Mouse (Mus musculus): ENCODE data around the gene Ttc30a2. TPM values are rescaled to one million over a fixed set of nuclear protein-coding genes. Genes with fewer than 3 reads are reported as not detected.
"Not testable (repeated sequence)": the region's sequence is repeated elsewhere in the genome, so short reads cannot be mapped to it uniquely, and the experiment has no call there.

The Ttc30a2 gene
- 0.35 and 0.43 TPM in 2 replicates for polyA plus RNA-seq (2015; fragmentation: Nextera tagmentation; extraction: Ambion mirVana)

DNA sequence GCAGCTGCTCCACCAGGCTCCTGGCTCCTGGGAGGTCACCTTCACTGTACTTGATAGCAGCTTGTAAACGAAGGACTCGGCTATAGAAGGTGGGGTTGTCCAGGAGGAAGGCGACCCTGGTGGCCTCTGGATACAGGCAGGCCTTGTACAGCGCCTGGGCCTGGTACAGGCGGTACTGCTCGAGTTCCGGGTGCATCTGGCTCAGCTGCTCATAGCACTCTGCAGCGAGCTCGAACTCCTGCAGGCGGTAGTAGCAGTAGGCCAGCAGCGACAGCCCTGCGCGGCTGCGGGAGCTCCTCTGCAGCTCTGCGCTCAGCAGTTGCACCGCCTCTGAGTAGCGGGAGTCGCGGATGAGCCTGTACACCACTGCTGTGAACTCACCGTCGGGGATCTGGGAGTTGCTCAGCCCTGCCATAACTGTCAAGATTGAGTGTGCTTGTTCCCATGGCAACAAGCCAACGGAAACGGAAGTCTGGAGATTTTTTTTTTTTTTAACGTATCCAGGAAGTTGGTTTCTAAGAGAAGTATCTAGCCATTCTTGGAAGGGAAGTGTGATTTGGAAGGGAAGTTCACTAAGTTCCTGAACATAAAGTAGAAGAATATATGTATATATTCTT lies at the start of gene Ttc30a2:
Gene Ttc30a2, minus strand, starts transcription at position 419 of the 617 bp plus-strand sequence.
- WGBS, result 29% methylated on average over 22 of the region's 24 CpGs
- not testable (repeated sequence) for H3K36me3 ChIP-seq; H3K4me3 ChIP-seq (replicated peaks); H3K9ac ChIP-seq; ATAC-seq (ENCODE audit: insufficient number of reproducible peaks, low FRiP score, low TSS enrichment, low read depth); H3K27ac ChIP-seq (replicated peaks); H3K9me3 ChIP-seq (replicated peaks); H3K4me1 ChIP-seq; H3K4me2 ChIP-seq (replicated peaks); H3K27me3 ChIP-seq

GRCm38 (mm10) chr2:76016890-76017289 lies 38.9 kb upstream of the Ttc30a2 start:
- Histone ChIP-seq H3K27ac (replicated peaks) (no peak overlapping the region), H3K4me1 (no peaks in the 10 kb centered on the region), H3K9ac (no peak overlapping the region), H3K9me3 (replicated peaks) (no peaks in the 10 kb centered on the region), H3K4me3 (replicated peaks) (no peak overlapping the region), H3K4me2 (replicated peaks) (no peak overlapping the region), H3K27me3 (no peaks in the 10 kb centered on the region), H3K36me3 (no peaks in the 10 kb centered on the region)
- no peak for ATAC-seq (ENCODE audit: insufficient number of reproducible peaks, low FRiP score, low TSS enrichment, low read depth)
- WGBS, result 12% methylated on average over 7 of the region's 7 CpGs

DNA sequence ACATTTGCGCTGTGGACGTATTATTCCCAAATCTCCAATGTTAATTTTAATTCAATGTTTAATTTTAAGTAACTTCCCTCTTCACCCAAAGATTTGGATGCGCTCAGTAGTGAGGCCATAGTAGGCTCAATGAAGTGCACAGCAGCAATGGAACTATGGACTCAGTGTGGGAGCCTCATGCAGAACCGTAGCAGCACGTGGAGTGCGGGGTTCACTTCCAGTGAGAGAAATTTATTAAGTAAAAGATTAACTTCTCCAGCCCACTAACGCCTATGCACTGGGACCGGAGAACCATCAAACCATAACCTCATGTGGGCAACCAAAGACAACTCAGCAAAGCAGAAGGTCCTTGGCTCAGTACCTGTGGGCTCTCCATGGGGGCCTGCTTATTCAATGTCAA lies 38.2 kb upstream of the Ttc30a2 start:
- 88% methylated on average over 8 of the region's 8 CpGs for WGBS

DNA sequence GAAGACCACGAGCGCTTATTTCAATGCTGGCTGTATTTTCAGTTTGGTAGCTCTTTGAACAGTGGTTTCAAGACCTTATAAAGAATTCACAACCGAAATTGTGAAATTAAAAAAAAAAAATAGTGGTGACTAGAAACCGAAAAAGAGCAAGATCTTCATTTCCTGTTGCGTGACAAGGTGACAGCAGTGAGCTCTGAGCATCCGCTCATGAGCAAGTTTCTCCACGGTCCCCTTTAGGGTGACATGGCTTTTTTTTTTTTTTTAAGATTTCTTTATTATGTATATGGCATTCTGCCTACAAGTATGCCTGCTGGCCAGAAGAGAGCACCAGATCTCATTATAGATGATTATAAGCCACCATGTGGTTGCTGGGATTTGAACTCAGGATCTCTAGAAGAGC lies 37.5 kb upstream of the Ttc30a2 start:
- WGBS, result 93% methylated on average over 7 of the region's 7 CpGs
- no peak overlapping the region for H3K4me3 ChIP-seq (replicated peaks)

More for the DNA sequence above, 38.2 kb upstream of the Ttc30a2 start:
- H3K9ac ChIP-seq, result no peak overlapping the region
- no peak overlapping the region for H3K4me2 ChIP-seq (replicated peaks)
- no peak for ATAC-seq (ENCODE audit: insufficient number of reproducible peaks, low FRiP score, low TSS enrichment, low read depth)
- no peaks in the 10 kb centered on the region for H3K27me3 ChIP-seq
- no peaks in the 10 kb centered on the region for H3K4me1 ChIP-seq
- H3K4me3 ChIP-seq (replicated peaks), result no peak overlapping the region
- H3K9me3 ChIP-seq (replicated peaks), result no peaks in the 10 kb centered on the region
- no peak overlapping the region for H3K27ac ChIP-seq (replicated peaks)
- H3K36me3 ChIP-seq, result no peaks in the 10 kb centered on the region

DNA sequence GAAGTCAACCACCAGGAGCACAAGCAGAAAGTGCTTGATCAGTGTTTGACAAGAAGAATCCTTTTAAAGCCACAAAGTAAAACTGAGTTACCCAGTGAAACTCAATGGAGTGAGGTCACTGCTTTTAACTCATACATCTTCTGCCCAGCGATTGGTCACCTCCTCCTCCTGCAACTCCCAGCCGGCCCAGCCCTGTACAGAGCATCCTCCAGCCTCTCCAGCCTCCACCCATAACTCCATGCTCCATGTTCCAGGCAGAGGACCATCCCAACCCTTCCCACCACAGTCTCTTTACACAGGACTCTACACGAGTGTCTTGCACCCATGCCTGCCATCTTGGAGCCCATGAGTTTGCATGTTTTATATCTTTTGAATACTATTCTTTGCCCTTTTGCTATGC lies 36.7 kb upstream of the Ttc30a2 start:
- Histone ChIP-seq H3K27ac (replicated peaks) (no peak overlapping the region), H3K27me3 (no peaks in the 10 kb centered on the region), H3K4me1 (no peaks in the 10 kb centered on the region), H3K9me3 (replicated peaks) (no peaks in the 10 kb centered on the region), H3K4me3 (replicated peaks) (no peak overlapping the region), H3K9ac (no peak overlapping the region), H3K4me2 (replicated peaks) (no peak overlapping the region), H3K36me3 (no peaks in the 10 kb centered on the region)
- ATAC-seq (ENCODE audit: insufficient number of reproducible peaks, low FRiP score, low TSS enrichment, low read depth), result no peak
- 83% methylated on average over 3 of the region's 3 CpGs for WGBS

More for the DNA sequence above, 37.5 kb upstream of the Ttc30a2 start:
- Histone ChIP-seq H3K9ac (no peak overlapping the region), H3K9me3 (replicated peaks) (no peaks in the 10 kb centered on the region), H3K27me3 (no peaks in the 10 kb centered on the region), H3K4me2 (replicated peaks) (no peak overlapping the region), H3K36me3 (no peaks in the 10 kb centered on the region), H3K27ac (replicated peaks) (no peak overlapping the region), H3K4me1 (no peaks in the 10 kb centered on the region)
- no peak for ATAC-seq (ENCODE audit: insufficient number of reproducible peaks, low FRiP score, low TSS enrichment, low read depth)

DNA sequence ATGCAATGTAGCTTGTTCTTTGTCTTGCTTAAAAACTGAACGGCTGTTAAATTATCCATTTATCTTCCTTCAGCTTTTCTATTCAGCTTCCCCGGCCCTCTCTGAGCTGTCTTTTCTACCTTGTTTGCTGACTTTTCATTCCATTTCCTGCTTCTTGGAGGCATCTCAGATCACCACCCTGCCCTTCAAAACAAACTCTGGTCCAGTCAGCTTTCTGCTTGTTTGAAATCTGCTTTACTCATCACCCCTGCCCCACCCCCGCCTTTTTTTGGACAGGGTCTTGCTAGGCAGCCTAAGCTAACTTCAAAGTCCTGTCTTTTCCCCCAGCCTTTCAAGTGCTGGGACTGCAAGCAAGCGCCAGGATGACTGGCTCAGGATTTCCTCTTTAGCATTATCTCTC lies 28.2 kb upstream of the Ttc30a2 start:
- no peak for ATAC-seq (ENCODE audit: insufficient number of reproducible peaks, low FRiP score, low TSS enrichment, low read depth)
- no peaks in the 10 kb centered on the region for H3K9me3 ChIP-seq (replicated peaks)
- no peaks in the 10 kb centered on the region for H3K27me3 ChIP-seq
- H3K9ac ChIP-seq, result no peak overlapping the region
- H3K27ac ChIP-seq (replicated peaks), result no peak overlapping the region
- 21% methylated on average over 4 of the region's 4 CpGs for WGBS
- H3K4me3 ChIP-seq (replicated peaks), result no peak overlapping the region
- H3K4me1 ChIP-seq, result no peaks in the 10 kb centered on the region
- no peak overlapping the region for H3K4me2 ChIP-seq (replicated peaks)
- H3K36me3 ChIP-seq, result no peaks in the 10 kb centered on the region

- WGBS, result 72% methylated on average over 9 of the region's 9 CpGs
- ATAC-seq (ENCODE audit: insufficient number of reproducible peaks, low FRiP score, low TSS enrichment, low read depth), result no peak
These were observed 24.9 kb upstream of the Ttc30a2 start for GRCm38 (mm10) chr2:76002899-76003298.

DNA sequence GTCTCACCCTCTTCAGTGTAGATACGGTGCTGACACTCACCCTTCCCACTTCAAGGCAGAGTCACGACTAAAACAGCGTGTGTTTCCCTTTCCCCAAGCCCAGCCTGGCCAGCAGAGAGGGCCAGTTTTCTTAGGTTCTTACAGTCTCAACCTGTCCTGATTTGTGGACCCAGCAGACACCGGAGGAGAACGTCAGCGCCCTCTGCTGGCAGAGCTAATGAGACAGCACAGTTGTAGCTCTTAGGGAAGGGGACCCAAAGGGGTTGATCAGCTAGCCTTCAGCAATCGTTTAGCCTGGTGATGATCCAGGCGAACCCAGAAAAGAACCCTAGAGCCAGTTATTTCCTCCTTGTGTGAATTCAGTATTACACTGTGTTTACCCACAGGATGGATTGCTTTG lies 23.4 kb upstream of the Ttc30a2 start:
- Histone ChIP-seq H3K9me3 (replicated peaks) (no peaks in the 10 kb centered on the region), H3K9ac (no peak overlapping the region), H3K4me3 (replicated peaks) (no peak overlapping the region), H3K4me1 (no peaks in the 10 kb centered on the region; the same call in 1 of the 2 replicates), H3K36me3 (no peaks in the 10 kb centered on the region), H3K27ac (replicated peaks) (no peak overlapping the region), H3K27me3 (no peaks in the 10 kb centered on the region), H3K4me2 (replicated peaks) (no peak overlapping the region)
- WGBS, result 38% methylated on average over 8 of the region's 8 CpGs
- ATAC-seq (ENCODE audit: insufficient number of reproducible peaks, low FRiP score, low TSS enrichment, low read depth), result no peak

More at GRCm38 (mm10) chr2:76002899-76003298, 24.9 kb upstream of the Ttc30a2 start:
- Histone ChIP-seq H3K4me1 (no peaks in the 10 kb centered on the region; the same call in 1 of the 2 replicates), H3K27me3 (no peaks in the 10 kb centered on the region), H3K4me3 (replicated peaks) (no peak overlapping the region), H3K27ac (replicated peaks) (no peak overlapping the region), H3K9ac (no peak overlapping the region), H3K9me3 (replicated peaks) (no peaks in the 10 kb centered on the region), H3K4me2 (replicated peaks) (no peak overlapping the region), H3K36me3 (no peaks in the 10 kb centered on the region)

DNA sequence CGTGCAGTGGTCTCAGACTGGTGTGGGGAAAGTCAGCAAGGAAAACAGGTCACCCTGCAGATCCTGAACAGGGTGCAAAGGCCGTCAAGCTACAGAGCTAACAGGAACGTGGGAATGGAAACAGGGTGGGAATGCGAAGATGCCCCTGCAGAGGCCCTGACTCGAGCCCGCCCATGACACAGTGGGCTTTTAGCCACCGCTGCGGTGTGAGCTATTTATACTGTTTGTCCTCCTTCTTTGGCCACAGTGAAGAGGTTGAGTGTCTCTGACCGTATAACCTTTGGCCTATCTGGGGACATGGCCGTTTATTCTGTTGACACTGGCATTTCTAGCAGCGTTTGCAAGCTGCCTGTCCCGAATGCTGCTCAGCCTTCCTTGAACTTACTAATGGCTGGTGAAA lies 21.7 kb upstream of the Ttc30a2 start:
- no peak overlapping the region for H3K27ac ChIP-seq (replicated peaks)
- no peak overlapping the region for H3K9ac ChIP-seq
- no peaks in the 10 kb centered on the region for H3K9me3 ChIP-seq (replicated peaks)
- no peaks in the 10 kb centered on the region for H3K27me3 ChIP-seq
- H3K4me2 ChIP-seq (replicated peaks), result no peak overlapping the region
- H3K4me3 ChIP-seq (replicated peaks), result no peak overlapping the region
- 45% methylated on average over 12 of the region's 12 CpGs for WGBS
- no peaks in the 10 kb centered on the region; the same call in 1 of the 2 replicates for H3K4me1 ChIP-seq
- no peaks in the 10 kb centered on the region for H3K36me3 ChIP-seq
- no peak for ATAC-seq (ENCODE audit: insufficient number of reproducible peaks, low FRiP score, low TSS enrichment, low read depth)

DNA sequence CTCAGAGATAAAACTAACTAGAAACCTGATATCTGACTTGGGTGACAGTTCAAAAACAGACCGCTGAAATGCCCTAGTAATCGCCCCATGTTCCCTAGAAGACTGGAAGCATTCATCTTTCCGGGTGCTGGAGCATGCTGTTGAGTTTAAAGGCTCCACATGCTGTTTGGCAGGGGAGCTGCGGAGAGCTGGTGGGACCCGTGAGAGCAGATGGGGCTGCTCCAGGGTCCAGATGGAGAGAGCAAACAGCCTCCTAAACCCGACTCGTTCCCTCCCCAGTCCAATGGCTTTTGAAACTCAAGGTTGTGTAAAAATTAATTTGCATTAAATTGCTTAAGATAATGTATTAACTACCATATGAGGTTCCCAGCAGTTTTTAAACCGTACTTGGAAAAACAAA lies 20.7 kb upstream of the Ttc30a2 start:
- no peak overlapping the region for H3K27ac ChIP-seq (replicated peaks)
- no peaks in the 10 kb centered on the region for H3K9me3 ChIP-seq (replicated peaks)
- no peak overlapping the region for H3K4me3 ChIP-seq (replicated peaks)
- H3K36me3 ChIP-seq, result no peaks in the 10 kb centered on the region
- no peaks in the 10 kb centered on the region for H3K27me3 ChIP-seq
- 29% methylated on average over 8 of the region's 8 CpGs for WGBS
- H3K4me1 ChIP-seq, result no peaks in the 10 kb centered on the region; the same call in 1 of the 2 replicates
- no peak overlapping the region for H3K9ac ChIP-seq
- H3K4me2 ChIP-seq (replicated peaks), result no peak overlapping the region
- ATAC-seq (ENCODE audit: insufficient number of reproducible peaks, low FRiP score, low TSS enrichment, low read depth), result no peak

GRCm38 (mm10) chr2:75997726-75998125 lies 19.8 kb upstream of the Ttc30a2 start:
- no peaks in the 10 kb centered on the region; the same call in 1 of the 2 replicates for H3K4me1 ChIP-seq
- no peaks in the 10 kb centered on the region for H3K27me3 ChIP-seq
- H3K36me3 ChIP-seq, result no peaks in the 10 kb centered on the region
- WGBS, result 47% methylated on average over 12 of the region's 12 CpGs
- H3K9ac ChIP-seq, result no peak overlapping the region
- ATAC-seq (ENCODE audit: insufficient number of reproducible peaks, low FRiP score, low TSS enrichment, low read depth), result no peak
- H3K4me3 ChIP-seq (replicated peaks), result no peak overlapping the region
- H3K9me3 ChIP-seq (replicated peaks), result no peaks in the 10 kb centered on the region
- no peak overlapping the region for H3K4me2 ChIP-seq (replicated peaks)
- H3K27ac ChIP-seq (replicated peaks), result no peak overlapping the region

DNA sequence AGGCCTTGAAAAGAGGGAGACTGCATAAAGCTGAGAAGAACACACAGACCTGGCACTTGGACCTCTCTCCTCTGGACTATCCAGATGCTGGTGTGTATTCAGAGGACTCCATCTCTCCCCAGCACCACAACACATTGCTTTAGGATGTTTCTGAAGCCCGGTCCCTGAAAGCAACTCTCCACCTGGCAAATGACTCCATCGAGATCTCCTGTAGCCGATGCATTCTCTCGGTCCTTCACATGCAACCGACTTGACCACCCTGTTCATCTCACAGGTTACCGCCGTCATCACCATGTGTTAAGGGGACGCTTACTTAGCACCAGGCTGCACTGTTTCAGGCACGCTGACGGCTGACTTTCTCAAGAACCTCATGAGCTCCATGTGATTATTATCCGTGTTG lies 16.9 kb upstream of the Ttc30a2 start:
- Histone ChIP-seq H3K9me3 (replicated peaks) (no peaks in the 10 kb centered on the region), H3K4me2 (replicated peaks) (no peak overlapping the region), H3K36me3 (no peaks in the 10 kb centered on the region), H3K4me3 (replicated peaks) (no peak overlapping the region), H3K9ac (no peak overlapping the region), H3K4me1 (peaks cover 18% of the 10 kb centered on the region), H3K27ac (replicated peaks) (no peak overlapping the region), H3K27me3 (no peaks in the 10 kb centered on the region)
- WGBS, result 97% methylated on average over 11 of the region's 11 CpGs
- ATAC-seq (ENCODE audit: insufficient number of reproducible peaks, low FRiP score, low TSS enrichment, low read depth), result no peak
